Mouse (Mus musculus): ENCODE data around the gene Chn1.
A peak's percentile ranks its signal among the peaks of the same experiment; 100 is the strongest.

The Chn1 gene

DNA sequence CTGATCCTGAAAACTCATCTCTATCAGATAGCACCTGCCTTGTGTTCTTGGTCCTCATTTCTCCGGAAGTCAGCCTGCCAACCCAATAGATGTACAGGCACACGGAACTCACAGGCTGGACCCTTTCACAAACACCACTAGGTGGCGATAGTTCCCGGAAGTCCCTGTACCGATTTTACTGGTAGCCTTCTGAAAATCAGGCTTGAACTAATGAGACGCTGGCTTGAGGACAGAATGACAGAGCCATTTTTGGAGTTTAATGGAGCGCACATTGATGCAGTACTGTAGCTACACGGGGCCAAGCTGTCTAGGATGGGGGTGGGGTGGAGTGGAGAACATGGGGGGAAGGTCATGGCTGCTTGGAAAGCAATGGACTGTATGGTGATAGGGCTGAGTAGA lies 213.5 kb downstream of the Chn1 start:
- DNase-seq (ENCODE audit: low read depth, low spot score), result peak; percentile 64

DNA sequence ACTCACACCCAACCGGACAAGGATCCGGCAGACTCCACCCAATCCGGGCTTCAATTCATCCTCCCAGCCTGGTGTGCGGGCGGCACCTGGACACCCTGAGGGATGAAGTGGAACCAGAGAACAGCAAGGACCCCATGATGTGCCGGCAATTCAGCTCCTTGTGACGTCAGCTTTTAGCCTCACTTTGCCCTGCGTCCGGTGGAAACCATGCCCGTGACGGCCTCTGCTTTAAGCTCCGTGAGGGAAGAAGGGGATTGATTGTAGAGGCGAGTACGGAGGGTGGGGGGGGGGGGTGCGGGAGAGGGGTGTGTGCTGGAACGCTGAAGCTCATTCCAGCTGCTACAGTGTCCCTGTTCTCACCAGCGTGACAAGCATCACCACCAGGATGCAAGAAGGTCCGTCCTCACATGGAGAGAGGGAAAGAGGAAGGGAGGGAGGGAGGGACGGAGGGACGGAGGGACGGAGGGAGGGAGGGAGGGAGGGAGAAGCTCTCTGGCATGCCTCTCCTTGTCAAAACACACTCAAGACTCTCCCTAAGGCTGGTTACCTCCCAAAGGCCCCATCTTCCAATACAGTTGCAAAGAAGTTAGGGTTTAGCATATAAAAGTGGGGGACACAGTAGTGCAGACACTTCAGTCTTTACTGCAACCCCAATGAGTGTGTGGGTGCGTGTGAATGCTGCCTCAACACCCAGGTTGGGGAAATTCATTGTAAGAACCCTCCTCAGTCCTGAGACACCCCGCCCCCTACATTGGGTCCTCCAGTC lies 214.1 kb downstream of the Chn1 start:
- DNase-seq (ENCODE audit: low read depth, low spot score), result no peak

Measured in CD4-positive helper T cell, adult 2 months (primary cell).